Mouse (Mus musculus) MEL (cell line): ENCODE results near the gene Bcl11b. TPM values are rescaled to one million over a fixed set of nuclear protein-coding genes. Genes with fewer than 3 reads are reported as not detected.

ENCODE experiments used
- DNase-seq: peaks from one replicate; pipeline ENCODE4 v3.0.0; 2011; ENCODE audit warnings: low read depth, low spot score
- H3K27ac ChIP-seq: 2 replicates; pipeline ENCODE4 v1.5.1; 2012; ENCODE audit warnings: low read depth, mild to moderate bottlenecking, control low read depth, low read length, moderate library complexity; ENCODE audit not compliant: control insufficient read depth
- H3K27me3 ChIP-seq, 2 experiments: fragments of 150-350 bp in 1 of 2; sonication (generic) in 1 of 2; 2 replicates each; pipeline ENCODE4 v1.6.1; 2012; ENCODE audit warnings: low read length in 2 of 2, mild to moderate bottlenecking in 2 of 2, improper control_type of control experiment in 1 of 2, moderate library complexity in 1 of 2; ENCODE audit not compliant: insufficient read depth in 2 of 2, control insufficient read depth in 1 of 2
- H3K36me3 ChIP-seq, 2 experiments: 2 replicates each; pipeline ENCODE4 v1.6.1; 2012 to 2014; ENCODE audit warnings: low read length in 2 of 2, improper control_type of control experiment in 1 of 2, inconsistent platforms in 1 of 2, mild to moderate bottlenecking in 1 of 2; ENCODE audit not compliant: insufficient read depth in 2 of 2, control insufficient read depth in 1 of 2
- H3K4me1 ChIP-seq, 2 experiments: fragments of 150-350 bp in 1 of 2; sonication (generic) in 1 of 2; 2 replicates each; pipeline ENCODE4 v1.6.1; 2012; ENCODE audit warnings: low read length in 2 of 2, improper control_type of control experiment in 1 of 2, mild to moderate bottlenecking in 1 of 2; ENCODE audit not compliant: insufficient read depth in 2 of 2, control insufficient read depth in 1 of 2
- H3K4me3 ChIP-seq, 2 experiments: fragments of 150-350 bp in 1 of 2; sonication (generic) in 1 of 2; 2 replicates each; pipeline ENCODE4 v1.5.1; 2012; ENCODE audit warnings: low read depth in 2 of 2, low read length in 2 of 2, mild to moderate bottlenecking in 2 of 2, moderate library complexity in 2 of 2, control low read depth in 1 of 2, improper control_type of control experiment in 1 of 2; ENCODE audit not compliant: control insufficient read depth in 1 of 2, insufficient read depth in 1 of 2
- H3K79me2 ChIP-seq: 2 replicates; pipeline ENCODE4 v1.6.1; 2012; ENCODE audit warnings: mild to moderate bottlenecking, low read length, moderate library complexity; ENCODE audit not compliant: control insufficient read depth, poor library complexity, insufficient read depth
- H3K9ac ChIP-seq: 2 replicates; pipeline ENCODE4 v1.6.1; 2012; ENCODE audit warnings: low read depth, mild to moderate bottlenecking, control low read depth, low read length, moderate library complexity; ENCODE audit not compliant: control insufficient read depth, poor library complexity, severe bottlenecking
- H3K9me3 ChIP-seq: fragments of 150-350 bp; sonication (generic); replicated peaks from 2 replicates; pipeline ENCODE4 v1.6.1; 2012; ENCODE audit warnings: mild to moderate bottlenecking, low read length, improper control_type of control experiment, moderate library complexity; ENCODE audit not compliant: insufficient read depth
- BHLHE40 ChIP-seq: IDR thresholded peaks from 2 replicates; pipeline ENCODE4 v1.6.1; 2012; ENCODE audit warnings: low read depth, mild to moderate bottlenecking, inconsistent platforms, low read length, improper control_type of control experiment, borderline replicate concordance
- CTCF ChIP-seq, 3 experiments: IDR thresholded peaks in 2 of 3; conservative IDR thresholded peaks in 1 of 3; 2 replicates each; pipeline ENCODE4 v1.5.1; 2011 to 2012; ENCODE audit warnings: low read length in 3 of 3, low read depth in 2 of 3, mild to moderate bottlenecking in 2 of 3, improper control_type of control experiment in 1 of 3, inconsistent platforms in 1 of 3, mixed read lengths in 1 of 3, moderate library complexity in 1 of 3; ENCODE audit not compliant: control insufficient read depth in 1 of 3, insufficient read depth in 1 of 3, poor library complexity in 1 of 3, severe bottlenecking in 1 of 3
- E2F4 ChIP-seq: IDR thresholded peaks from 2 replicates; pipeline ENCODE4 v1.6.1; 2011; ENCODE audit warnings: low read depth, low read length, improper control_type of control experiment, borderline replicate concordance
- ELF1 ChIP-seq: IDR thresholded peaks from 2 replicates; pipeline ENCODE4 v1.6.1; 2014; ENCODE audit warnings: low read depth, mild to moderate bottlenecking, inconsistent platforms, low read length, improper control_type of control experiment, moderate library complexity
- ETS1 ChIP-seq: IDR thresholded peaks from 2 replicates; pipeline ENCODE4 v1.6.1; 2012; ENCODE audit warnings: low read depth, mild to moderate bottlenecking, inconsistent platforms, low read length, improper control_type of control experiment, moderate library complexity
- GABPA ChIP-seq: IDR thresholded peaks from 2 replicates; pipeline ENCODE4 v1.6.1; 2012; ENCODE audit warnings: low read depth, mild to moderate bottlenecking, inconsistent platforms, low read length, improper control_type of control experiment, moderate library complexity
- GATA1 ChIP-seq: IDR thresholded peaks from 2 replicates; pipeline ENCODE4 v1.6.1; 2011; ENCODE audit warnings: low read depth, low read length, improper control_type of control experiment
- HCFC1 ChIP-seq: IDR thresholded peaks from 2 replicates; pipeline ENCODE4 v1.6.1; 2012; ENCODE audit warnings: low read depth, mild to moderate bottlenecking, inconsistent platforms, low read length, improper control_type of control experiment, moderate library complexity
- JUND ChIP-seq: IDR thresholded peaks from 2 replicates; pipeline ENCODE4 v1.6.1; 2011; ENCODE audit warnings: low read depth, mild to moderate bottlenecking, improper control_type of control experiment, low read length
- KAT2A ChIP-seq: conservative IDR thresholded peaks from 2 replicates; pipeline ENCODE4 v1.6.1; 2012; ENCODE audit warnings: low read depth, low read length, improper control_type of control experiment, inconsistent platforms
- MAFK ChIP-seq: IDR thresholded peaks from 2 replicates; pipeline ENCODE4 v1.6.1; 2011; ENCODE audit warnings: low read depth, mild to moderate bottlenecking, low read length, improper control_type of control experiment, borderline replicate concordance
- MAX ChIP-seq: IDR thresholded peaks from 2 replicates; pipeline ENCODE4 v1.6.1; 2011; ENCODE audit warnings: low read length, improper control_type of control experiment
- MAZ ChIP-seq: IDR thresholded peaks from 2 replicates; pipeline ENCODE4 v1.6.1; 2012; ENCODE audit warnings: low read depth, mild to moderate bottlenecking, inconsistent platforms, low read length, improper control_type of control experiment
- MYC ChIP-seq: IDR thresholded peaks from 2 replicates; pipeline ENCODE4 v1.6.1; 2011; ENCODE audit warnings: low read depth, mild to moderate bottlenecking, low read length, improper control_type of control experiment, moderate library complexity
- NELFE ChIP-seq: IDR thresholded peaks from 2 replicates; pipeline ENCODE4 v1.6.1; 2011; ENCODE audit warnings: low read depth, low read length, improper control_type of control experiment
- NRF1 ChIP-seq: IDR thresholded peaks from 2 replicates; pipeline ENCODE4 v1.6.1; 2014; ENCODE audit warnings: low read depth, mild to moderate bottlenecking, inconsistent platforms, low read length, improper control_type of control experiment, moderate library complexity; ENCODE audit not compliant: poor library complexity, insufficient read depth, severe bottlenecking
- POLR2AphosphoS2 ChIP-seq: IDR thresholded peaks from 2 replicates; pipeline ENCODE4 v1.6.1; 2011; ENCODE audit warnings: low read length, improper control_type of control experiment
- POLR2AphosphoS5 ChIP-seq: IDR thresholded peaks from 2 replicates; pipeline ENCODE4 v1.6.1; 2012; ENCODE audit warnings: low read depth, borderline replicate concordance, mild to moderate bottlenecking, inconsistent platforms, low read length, moderate library complexity, mixed read lengths
- RAD21 ChIP-seq: IDR thresholded peaks from 2 replicates; pipeline ENCODE4 v1.6.1; 2011; ENCODE audit warnings: mild to moderate bottlenecking, low read depth, low read length, improper control_type of control experiment
- SIN3A ChIP-seq: IDR thresholded peaks from 2 replicates; pipeline ENCODE4 v1.6.1; 2012; ENCODE audit warnings: low read length, improper control_type of control experiment, inconsistent platforms
- SMC3 ChIP-seq: IDR thresholded peaks from 2 replicates; pipeline ENCODE4 v1.6.1; 2011; ENCODE audit warnings: low read depth, low read length, improper control_type of control experiment
- TBP ChIP-seq: IDR thresholded peaks from 2 replicates; pipeline ENCODE4 v1.8.0; 2011; ENCODE audit warnings: low read depth, low read length, improper control_type of control experiment
- USF1 ChIP-seq: IDR thresholded peaks from 2 replicates; pipeline ENCODE4 v1.6.1; 2014; ENCODE audit warnings: low read depth, mild to moderate bottlenecking, inconsistent platforms, low read length, improper control_type of control experiment, moderate library complexity
- USF2 ChIP-seq, 2 experiments: IDR thresholded peaks; 2 replicates each; pipeline ENCODE4 v1.6.1; 2011 to 2012; ENCODE audit warnings: improper control_type of control experiment in 2 of 2, low read length in 2 of 2, borderline replicate concordance in 1 of 2, inconsistent platforms in 1 of 2, low read depth in 1 of 2, mild to moderate bottlenecking in 1 of 2; ENCODE audit not compliant: insufficient read depth in 1 of 2
- ZKSCAN1 ChIP-seq: IDR thresholded peaks from 2 replicates; pipeline ENCODE4 v1.6.1; 2012; ENCODE audit warnings: low read depth, mild to moderate bottlenecking, inconsistent platforms, low read length, improper control_type of control experiment, moderate library complexity
- ZNF384 ChIP-seq: IDR thresholded peaks from 2 replicates; pipeline ENCODE4 v1.6.1; 2012; ENCODE audit warnings: low read depth, mild to moderate bottlenecking, inconsistent platforms, low read length, improper control_type of control experiment
- polyA plus RNA-seq, 2 experiments: library from polyadenylated mRNA; stranded (reverse) in 1 of 2; unstranded in 1 of 2; fragments of >175 nt in 1 of 2; fragments of >200 nt in 1 of 2; gene quantifications; 2 replicates each; pipeline versions ENCODE4 v1.2.1 to v1.2.4; 2012; ENCODE audit warnings: low replicate concordance in 2 of 2, low read depth in 1 of 2; ENCODE audit not compliant: insufficient read length in 2 of 2, insufficient read depth in 1 of 2, missing spikeins in 1 of 2
- total RNA-seq: library from RNA; depleted of rRNA; stranded (reverse); fragments of 300-350 nt; gene quantifications from 2 replicates; pipeline ENCODE4 v1.2.3, GENCODE M21; 2012

Bcl11b gene
- total and polyA plus RNA-seq, 3 experiments: not detected

DNA sequence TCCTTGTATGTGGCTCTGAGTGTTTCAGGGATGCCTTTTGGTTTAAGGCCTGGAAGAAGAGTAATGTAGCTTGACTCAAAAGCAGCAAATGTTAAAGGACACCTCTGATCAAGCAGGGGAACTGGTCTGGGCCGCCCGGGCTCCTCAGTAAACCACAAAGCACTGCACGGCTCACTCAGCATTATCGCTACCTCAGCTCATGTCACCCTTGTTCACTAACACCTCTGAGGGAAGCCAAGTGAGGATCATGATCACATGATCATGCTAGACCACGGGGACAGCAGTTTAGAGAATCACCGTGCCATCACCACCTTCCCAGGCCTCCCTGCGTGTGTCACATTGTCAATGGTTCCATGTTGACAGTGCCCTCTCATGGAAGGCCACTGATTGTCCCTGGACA, 81.8 kb downstream of the Bcl11b start:
- Histone ChIP-seq H3K9ac (no peak overlapping the region), H3K79me2 (no peaks in the 10 kb centered on the region), H3K4me1 (no peaks in the 10 kb centered on the region), H3K27ac (no peak overlapping the region), H3K9me3 (no peaks in the 10 kb centered on the region), H3K36me3 (no peaks in the 10 kb centered on the region), H3K27me3 (no peaks in the 10 kb centered on the region; a peak in 1 of 4 replicates), H3K4me3 (no peak overlapping the region)
- no peak for DNase-seq
- TF ChIP-seq HCFC1 (no peak), ELF1 (no peak), USF1 (no peak), JUND (no peak), POLR2AphosphoS5 (no peak), GABPA (no peak), NRF1 (no peak), RAD21 (no peak), POLR2AphosphoS2 (no peak), MAX (no peak), CTCF (IDR thresholded peaks at IDR 0.05 in 2 of 3, conservative IDR thresholded peaks at IDR 0.05 in 1 of 3; ENCODE audit: control insufficient read depth in 1 of 3, insufficient read depth in 1 of 3, low read depth in 2 of 3, low read length in 3 of 3, poor library complexity in 1 of 3, severe bottlenecking in 1 of 3) (no peak), ZNF384 (no peak), SIN3A (no peak)

DNA sequence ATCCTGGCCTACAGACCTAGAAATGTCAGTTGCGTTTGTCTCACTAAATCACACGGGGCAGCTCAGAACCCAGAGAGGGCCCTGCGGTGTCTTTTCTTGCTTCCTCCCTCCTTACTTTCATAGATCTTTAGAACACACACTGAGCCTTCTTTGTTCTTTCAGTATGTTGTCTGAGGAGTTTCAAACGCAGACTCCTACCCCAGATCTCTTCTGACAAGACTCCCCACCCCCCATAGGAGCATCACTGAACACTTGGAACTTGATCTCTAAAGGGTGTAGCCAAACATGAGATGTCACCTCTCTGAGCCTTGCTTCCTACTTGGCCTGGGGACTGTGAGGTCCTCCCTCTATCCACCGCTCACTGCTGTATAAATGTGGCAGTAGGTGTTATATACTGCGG, 82.2 kb downstream of the Bcl11b start:
- TF ChIP-seq KAT2A (no peak), SMC3 (no peak)
- DNase-seq: no peak
- H3K27ac ChIP-seq: no peak overlapping the region
- no peaks in the 10 kb centered on the region for H3K36me3 ChIP-seq
- no peak overlapping the region for H3K4me3 ChIP-seq
- H3K79me2 ChIP-seq: no peaks in the 10 kb centered on the region
- H3K9me3 ChIP-seq: no peaks in the 10 kb centered on the region
- no peaks in the 10 kb centered on the region for H3K4me1 ChIP-seq
- no peaks in the 10 kb centered on the region; a peak in 1 of 4 replicates for H3K27me3 ChIP-seq
- no peak overlapping the region for H3K9ac ChIP-seq

DNA sequence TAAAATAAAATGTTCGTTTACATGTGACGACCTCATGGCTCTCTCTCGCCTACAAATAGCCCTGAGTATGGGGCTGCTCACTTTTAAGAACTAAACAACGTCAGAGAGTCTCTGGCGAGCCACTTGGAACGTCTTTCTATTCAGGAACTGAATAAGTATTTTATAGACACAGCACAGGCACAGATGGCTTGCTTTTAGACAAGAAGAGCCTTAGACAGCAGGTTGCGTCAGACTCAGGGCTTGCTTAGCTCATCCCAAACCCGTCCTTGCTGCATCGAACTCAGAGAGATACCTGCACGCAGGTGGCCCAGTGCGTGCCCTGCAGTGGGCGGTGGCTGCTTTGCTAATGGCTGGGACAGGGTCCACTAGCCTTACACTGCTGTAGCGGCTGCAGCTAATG, 82.7 kb downstream of the Bcl11b start:
- Histone ChIP-seq H3K9me3 (no peaks in the 10 kb centered on the region), H3K79me2 (no peaks in the 10 kb centered on the region), H3K9ac (no peak overlapping the region), H3K4me3 (no peak overlapping the region), H3K27me3 (no peaks in the 10 kb centered on the region; a peak in 1 of 4 replicates), H3K27ac (no peak overlapping the region), H3K4me1 (no peaks in the 10 kb centered on the region), H3K36me3 (no peaks in the 10 kb centered on the region)
- DNase-seq: no peak
- TF ChIP-seq SMC3 (no peak), NRF1 (no peak), ETS1 (no peak), ELF1 (no peak), BHLHE40 (no peak), MAFK (no peak), CTCF (IDR thresholded peaks at IDR 0.05 in 2 of 3, conservative IDR thresholded peaks at IDR 0.05 in 1 of 3; ENCODE audit: control insufficient read depth in 1 of 3, insufficient read depth in 1 of 3, low read depth in 2 of 3, low read length in 3 of 3, poor library complexity in 1 of 3, severe bottlenecking in 1 of 3) (no peak), USF2 (IDR thresholded peaks at IDR 0.05; ENCODE audit: borderline replicate concordance in 1 of 2, insufficient read depth in 1 of 2, low read depth in 1 of 2, low read length in 2 of 2) (no peak), SIN3A (no peak), NELFE (no peak), E2F4 (no peak), POLR2AphosphoS5 (no peak), MYC (no peak), ZKSCAN1 (no peak), GATA1 (no peak), TBP (no peak), MAZ (no peak)
